Mouse (Mus musculus) CH12.LX (cell line): ENCODE results near the gene Tob1. TPM values are rescaled to one million over a fixed set of nuclear protein-coding genes. Genes with fewer than 3 reads are reported as not detected.

Source experiments
- DNase-seq: peaks from one replicate; pipeline ENCODE4 v3.0.0-alpha.2; 2013; ENCODE audit errors: extremely low read depth
- H3K27ac ChIP-seq: 2 replicates; pipeline ENCODE4 v1.5.1; 2012; ENCODE audit warnings: low read depth, mild to moderate bottlenecking, control low read depth, moderate library complexity; ENCODE audit not compliant: insufficient read depth
- H3K27me3 ChIP-seq: replicated peaks from 2 replicates; pipeline ENCODE3; 2012; ENCODE audit warnings: inconsistent platforms
- H3K36me3 ChIP-seq, 2 experiments: replicated peaks in 1 of 2; 2 replicates each; pipeline versions ENCODE3 to v1.6.1; 2012; ENCODE audit warnings: inconsistent platforms in 1 of 2, low read length in 1 of 2, mild to moderate bottlenecking in 1 of 2, mixed read lengths in 1 of 2, moderate library complexity in 1 of 2; ENCODE audit not compliant: control insufficient read depth in 1 of 2, insufficient read depth in 1 of 2
- H3K4me1 ChIP-seq, 2 experiments: 2 replicates each; pipeline ENCODE4 v1.6.1; 2012; ENCODE audit warnings: inconsistent platforms in 1 of 2, moderate library complexity in 1 of 2; ENCODE audit not compliant: insufficient read depth in 2 of 2, control insufficient read depth in 1 of 2
- H3K4me2 ChIP-seq: 2 replicates; pipeline ENCODE4 v1.6.1; 2012; ENCODE audit warnings: low read depth, mild to moderate bottlenecking, control low read depth; ENCODE audit not compliant: poor library complexity, insufficient read depth, severe bottlenecking
- H3K4me3 ChIP-seq, 3 experiments: fragments of 150-350 bp in 1 of 3; sonication (generic) in 1 of 3; replicated peaks in 1 of 3; 2 replicates each; pipeline versions ENCODE3 to v1.5.1; 2011 to 2012; ENCODE audit warnings: low read depth in 2 of 3, low read length in 2 of 3, mild to moderate bottlenecking in 2 of 3, moderate library complexity in 2 of 3, control low read depth in 1 of 3, improper control_type of control experiment in 1 of 3, inconsistent platforms in 1 of 3, mixed read lengths in 1 of 3; ENCODE audit not compliant: poor library complexity in 1 of 3
- H3K79me2 ChIP-seq: replicated peaks from 2 replicates; pipeline ENCODE4 v1.6.1; 2012; ENCODE audit warnings: mild to moderate bottlenecking, moderate library complexity; ENCODE audit not compliant: control insufficient read depth, poor library complexity, insufficient read depth, severe bottlenecking; ENCODE audit errors: extremely low read depth
- H3K9ac ChIP-seq: 2 replicates; pipeline ENCODE4 v1.6.1; 2012; ENCODE audit warnings: low read depth, mild to moderate bottlenecking, control low read depth, moderate library complexity; ENCODE audit not compliant: insufficient read depth
- H3K9me3 ChIP-seq: replicated peaks from 2 replicates; pipeline ENCODE3; 2012; ENCODE audit warnings: low read length, inconsistent platforms, mixed read lengths
- CHD1 ChIP-seq: IDR thresholded peaks from 2 replicates; pipeline ENCODE4 v1.6.1; 2012; ENCODE audit warnings: low read depth, low read length, improper control_type of control experiment, inconsistent platforms
- CHD2 ChIP-seq: IDR thresholded peaks from 2 replicates; pipeline ENCODE4 v1.6.1; 2011; ENCODE audit warnings: low read length, improper control_type of control experiment
- CTCF ChIP-seq, 2 experiments: IDR thresholded peaks in 1 of 2; conservative IDR thresholded peaks in 1 of 2; 2 replicates each; pipeline ENCODE4 v1.5.1; 2011 to 2012; ENCODE audit warnings: low read depth in 2 of 2, low read length in 2 of 2, improper control_type of control experiment in 1 of 2, inconsistent platforms in 1 of 2, mild to moderate bottlenecking in 1 of 2, moderate library complexity in 1 of 2
- EP300 ChIP-seq: IDR thresholded peaks from 2 replicates; pipeline ENCODE4 v1.6.1; 2011; ENCODE audit warnings: low read length, improper control_type of control experiment
- ETS1 ChIP-seq: conservative IDR thresholded peaks from 2 replicates; pipeline ENCODE4 v1.6.1; 2012; ENCODE audit warnings: low read depth, mild to moderate bottlenecking, inconsistent platforms, low read length, improper control_type of control experiment, moderate library complexity
- HCFC1 ChIP-seq: IDR thresholded peaks from 2 replicates; pipeline ENCODE4 v1.6.1; 2012; ENCODE audit warnings: low read depth, mild to moderate bottlenecking, inconsistent platforms, low read length, improper control_type of control experiment
- JUN ChIP-seq: IDR thresholded peaks from 2 replicates; pipeline ENCODE4 v1.6.1; 2011; ENCODE audit warnings: low read depth, mild to moderate bottlenecking, low read length, improper control_type of control experiment, moderate library complexity; ENCODE audit not compliant: insufficient read depth
- MAFK ChIP-seq: IDR thresholded peaks from 2 replicates; pipeline ENCODE4 v1.6.1; 2011; ENCODE audit warnings: low read length, improper control_type of control experiment; ENCODE audit not compliant: insufficient replicate concordance
- MAX ChIP-seq: IDR thresholded peaks from 2 replicates; pipeline ENCODE4 v1.6.1; 2011; ENCODE audit warnings: low read length, improper control_type of control experiment
- MEF2A ChIP-seq: IDR thresholded peaks from 2 replicates; pipeline ENCODE4 v1.6.1; 2014; ENCODE audit warnings: low read depth, mild to moderate bottlenecking, inconsistent platforms, low read length, improper control_type of control experiment, borderline replicate concordance
- MXI1 ChIP-seq: IDR thresholded peaks from 2 replicates; pipeline ENCODE4 v1.6.1; 2011; ENCODE audit warnings: mild to moderate bottlenecking, low read depth, low read length, improper control_type of control experiment
- MYC ChIP-seq: IDR thresholded peaks from 2 replicates; pipeline ENCODE4 v1.6.1; 2011; ENCODE audit warnings: low read depth, mild to moderate bottlenecking, improper control_type of control experiment, low read length
- NRF1 ChIP-seq: IDR thresholded peaks from 2 replicates; pipeline ENCODE4 v1.6.1; 2014; ENCODE audit warnings: low read depth, mild to moderate bottlenecking, inconsistent platforms, low read length, improper control_type of control experiment, moderate library complexity
- POLR2A ChIP-seq: IDR thresholded peaks from 2 replicates; pipeline ENCODE4 v1.6.1; 2011; ENCODE audit warnings: low read depth, mild to moderate bottlenecking, improper control_type of control experiment, low read length
- RAD21 ChIP-seq: IDR thresholded peaks from 2 replicates; pipeline ENCODE4 v1.6.1; 2011; ENCODE audit warnings: low read depth, mild to moderate bottlenecking, low read length, improper control_type of control experiment, moderate library complexity
- RCOR1 ChIP-seq: conservative IDR thresholded peaks from 2 replicates; pipeline ENCODE4 v1.6.1; 2012; ENCODE audit warnings: low read depth, mild to moderate bottlenecking, inconsistent platforms, low read length, improper control_type of control experiment
- SIN3A ChIP-seq: IDR thresholded peaks from 2 replicates; pipeline ENCODE4 v1.6.1; 2012; ENCODE audit warnings: low read length, improper control_type of control experiment, inconsistent platforms
- TCF12 ChIP-seq: IDR thresholded peaks from 2 replicates; pipeline ENCODE4 v1.6.1; 2014; ENCODE audit warnings: low read depth, mild to moderate bottlenecking, inconsistent platforms, low read length, improper control_type of control experiment
- UBTF ChIP-seq: IDR thresholded peaks from 2 replicates; pipeline ENCODE4 v1.6.1; 2012; ENCODE audit warnings: low read depth, mild to moderate bottlenecking, inconsistent platforms, low read length, improper control_type of control experiment, moderate library complexity
- USF1 ChIP-seq: IDR thresholded peaks from 2 replicates; pipeline ENCODE4 v1.6.1; 2014; ENCODE audit warnings: low read depth, mild to moderate bottlenecking, inconsistent platforms, low read length, improper control_type of control experiment
- ZC3H11A ChIP-seq: IDR thresholded peaks from 2 replicates; pipeline ENCODE4 v1.6.1; 2012; ENCODE audit warnings: low read depth, mild to moderate bottlenecking, inconsistent platforms, low read length, improper control_type of control experiment
- ZMIZ1 ChIP-seq: IDR thresholded peaks from 2 replicates; pipeline ENCODE4 v1.6.1; 2012; ENCODE audit warnings: low read depth, mild to moderate bottlenecking, inconsistent platforms, low read length, improper control_type of control experiment
- dilution Hi-C: fragments of 300-500 bp; cut with MboI; formaldehyde crosslinking; loops from 2 replicates; pipeline ENCODE4 v1.14.3; 2020; ENCODE audit warnings: low sequenced_read_pairs; ENCODE audit not compliant: extremely low pct_unique_long_range_greater_than_20kb, extremely low pct_ligation_motif_present
- in situ Hi-C: fragments of 300-500 bp; cut with MboI; formaldehyde crosslinking; loops from 3 replicates; pipeline ENCODE4 v1.14.3; 2019; ENCODE audit warnings: low sequenced_read_pairs, low pct_ligation_motif_present, low pct_unique_long_range_greater_than_20kb, mixed read lengths
- polyA plus RNA-seq: library from polyadenylated mRNA; unstranded; fragments of >175 nt; gene quantifications from 2 replicates; pipeline ENCODE4 v1.2.1, GENCODE M21; 2012; ENCODE audit warnings: low read depth; ENCODE audit not compliant: insufficient read length
- total RNA-seq, 2 experiments: library from RNA; depleted of rRNA; stranded (reverse); fragments of 300-350 nt in 1 of 2; fragments of >200 nt in 1 of 2; gene quantifications; 2 replicates each; pipeline ENCODE4 v1.2.3; 2012 to 2014

Gene Tob1
- total and polyA plus RNA-seq, 3 experiments, result 9.0 to 14.3 (median 10.6) TPM

DNA sequence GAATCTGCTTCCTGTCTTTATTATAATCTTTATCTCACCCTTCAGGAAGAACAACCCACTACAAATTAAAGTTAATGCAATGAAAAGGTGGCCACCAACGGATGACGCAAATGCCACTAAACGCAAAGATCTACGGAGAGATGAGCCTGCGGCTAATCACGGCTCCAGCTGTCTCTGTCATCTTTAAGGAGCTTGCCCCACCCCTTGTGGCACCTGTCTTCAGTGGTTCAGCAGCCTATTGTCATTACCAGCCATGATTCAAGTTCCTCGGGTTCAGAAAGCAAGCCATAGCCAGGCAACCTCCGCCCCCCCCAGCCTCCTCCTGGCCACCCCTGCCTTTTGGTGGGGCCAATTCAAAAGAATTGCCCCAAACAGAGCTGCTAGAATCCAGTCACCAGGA lies 29.6 kb upstream of the Tob1 start:
- H3K36me3 ChIP-seq, result no peaks in the 10 kb centered on the region
- no peak overlapping the region for H3K4me3 ChIP-seq
- no peak for DNase-seq
- no peak for TF ChIP-seq ETS1
- TF ChIP-seq, all 38 proteins: peak for 0
- H3K79me2 ChIP-seq, result no peaks in the 10 kb centered on the region
- H3K9me3 ChIP-seq, result no peaks in the 10 kb centered on the region
- in situ Hi-C loops (no loop called here), dilution Hi-C loops (no loop called here)
- H3K4me2 ChIP-seq, result no peak overlapping the region
- H3K27ac ChIP-seq, result no peak overlapping the region
- H3K27me3 ChIP-seq, result peaks cover 4% of the 10 kb centered on the region
- peaks cover 4 to 5% of the 10 kb centered on the region in 2 experiments; a peak in 2 of 4 replicates for H3K4me1 ChIP-seq
- no peak overlapping the region for H3K9ac ChIP-seq

DNA sequence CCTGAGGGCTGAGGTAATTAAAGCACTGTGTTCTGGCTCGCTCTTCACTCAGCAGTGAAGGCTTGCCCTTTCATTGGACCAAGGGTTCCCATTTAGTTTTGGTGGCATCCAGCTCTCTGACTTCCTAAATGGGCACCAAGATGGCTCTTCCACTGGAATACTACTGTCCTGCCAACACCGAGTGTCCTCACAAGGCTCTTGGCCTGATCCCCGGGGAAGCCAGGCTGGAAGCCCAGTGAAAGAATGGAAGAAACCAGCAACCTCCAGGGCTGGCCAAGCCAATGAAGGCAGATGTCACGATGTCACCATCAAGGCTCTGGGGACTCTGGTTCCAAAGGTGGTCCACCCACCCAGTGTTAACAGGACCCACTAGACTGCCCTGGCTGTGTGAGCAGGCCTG lies 28.5 kb upstream of the Tob1 start:
- Histone ChIP-seq H3K27me3 (peaks cover 4% of the 10 kb centered on the region), H3K36me3 (no peaks in the 10 kb centered on the region), H3K79me2 (no peaks in the 10 kb centered on the region), H3K9me3 (no peaks in the 10 kb centered on the region), H3K9ac (no peak overlapping the region)
- dilution Hi-C loops, result no loop called here
- TF ChIP-seq CHD1 (no peak), MYC (no peak)
- TF ChIP-seq, all 38 proteins: peak for 0
- Histone ChIP-seq H3K4me2 (no peak overlapping the region), H3K4me3 (no peak overlapping the region), H3K27ac (no peak overlapping the region), H3K4me1 (peaks cover 2 to 5% of the 10 kb centered on the region in 2 experiments; a peak in 2 of 4 replicates)
- in situ Hi-C loops, result no loop called here
- DNase-seq, result no peak

GRCm38 (mm10) chr11:94183120-94183519 lies 28.1 kb upstream of the Tob1 start:
- Histone ChIP-seq H3K9ac (no peak overlapping the region), H3K4me3 (no peak overlapping the region), H3K36me3 (no peaks in the 10 kb centered on the region), H3K27me3 (peaks cover 4% of the 10 kb centered on the region), H3K4me1 (peaks cover 2 to 5% of the 10 kb centered on the region in 2 experiments; a peak in 2 of 4 replicates), H3K9me3 (no peaks in the 10 kb centered on the region), H3K27ac (no peak overlapping the region), H3K79me2 (no peaks in the 10 kb centered on the region), H3K4me2 (no peak overlapping the region)
- DNase-seq, result no peak
- TF ChIP-seq MEF2A, result no peak
- no peak for TF ChIP-seq JUN
- no peak for TF ChIP-seq UBTF
- TF ChIP-seq RAD21, result no peak
- no peak for TF ChIP-seq ZC3H11A
- no peak for TF ChIP-seq NRF1
- no peak for TF ChIP-seq CTCF (conservative IDR thresholded peaks at IDR 0.05 in 1 of 2, IDR thresholded peaks at IDR 0.05 in 1 of 2; ENCODE audit: low read depth in 2 of 2, low read length in 2 of 2)
- no peak for TF ChIP-seq EP300
- TF ChIP-seq TCF12, result no peak
- no peak for TF ChIP-seq MAX
- no peak for TF ChIP-seq SIN3A
- no peak for TF ChIP-seq POLR2A
- no peak for TF ChIP-seq MXI1
- no peak for TF ChIP-seq HCFC1
- TF ChIP-seq CHD2, result no peak
- no peak for TF ChIP-seq MAFK
- no peak for TF ChIP-seq ZMIZ1
- TF ChIP-seq USF1, result no peak
- TF ChIP-seq RCOR1, result no peak
- dilution Hi-C loops, result no loop called here
- in situ Hi-C loops, result no loop called here
